Mouse (Mus musculus) cerebellum, adult 2 months (tissue): ENCODE results near the gene Plpp3.

Source experiments
- CTCF ChIP-seq: fragments of 200-500 bp; IDR thresholded peaks from 2 replicates; pipeline ENCODE4 v1.5.1; 2011; ENCODE audit warnings: low read depth, mild to moderate bottlenecking, control low read depth, low read length, moderate library complexity, borderline replicate concordance; ENCODE audit not compliant: insufficient read depth
- POLR2A ChIP-seq: fragments of 200-500 bp; IDR thresholded peaks from 2 replicates; pipeline ENCODE4 v1.6.1; 2011; ENCODE audit warnings: low read length, control low read depth, borderline replicate concordance; ENCODE audit not compliant: insufficient read depth

DNA sequence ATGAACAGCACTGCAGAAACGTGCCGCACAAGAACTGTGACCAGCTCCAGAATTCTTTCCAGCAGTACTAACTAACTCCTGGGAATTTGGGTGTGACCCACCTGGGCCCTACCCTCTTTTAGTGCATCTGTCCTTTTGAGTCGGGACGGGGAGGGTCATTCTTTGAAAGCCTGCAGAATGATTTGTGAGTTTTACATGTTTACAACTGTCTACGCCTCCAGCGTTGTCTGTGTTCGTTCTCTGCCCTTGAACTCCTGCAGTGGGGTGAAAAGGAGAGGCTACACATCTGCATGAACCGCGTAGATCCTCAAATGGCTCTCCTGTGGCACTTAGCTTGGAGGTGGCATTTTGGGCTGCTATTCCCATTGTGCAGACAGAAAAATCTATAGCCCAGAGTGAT is 39.0 kb downstream of the Plpp3 start:
- no peak for TF ChIP-seq CTCF
- no peak for TF ChIP-seq POLR2A
